1 mouse cellular context compared by ENCODE assay signal in genomic region chr10:22148441-22149072, GRCm38 (mm10).
TF ChIP-seq lines count a peak whose summit lies in the region.

No protein-coding gene starts in this region.

TF ChIP-seq in MEL, 35 proteins besides CTCF, POLR2A, EP300 and RAD21:
- TF ChIP-seq SMC3 (IDR thresholded peaks at IDR 0.05; ENCODE audit: low read depth, low read length) (peak; percentile 8; the same call in 1 of the 2 replicates), ELF1 (IDR thresholded peaks at IDR 0.05; ENCODE audit: low read depth, low read length) (peak; percentile 40; the same call in 1 of the 2 replicates), MAFK (IDR thresholded peaks at IDR 0.05; ENCODE audit: borderline replicate concordance, low read depth, low read length) (no peak), NRF1 (IDR thresholded peaks at IDR 0.05; ENCODE audit: insufficient read depth, low read depth, low read length, poor library complexity, severe bottlenecking) (peak; percentile 16; the same call in 1 of the 2 replicates)
